Mouse (Mus musculus) liver, adult 2 months (tissue): ENCODE measurements around the gene Syt5. TPM values are rescaled to one million over a fixed set of nuclear protein-coding genes. Genes with fewer than 3 reads are reported as not detected.
A peak's percentile ranks its signal among the peaks of the same experiment; 100 is the strongest.

Source experiments
- DNase-seq: peaks from one replicate; pipeline ENCODE4 v3.0.0-alpha.2; 2011; ENCODE audit warnings: low read depth, low spot score; ENCODE audit errors: extremely low read depth
- H3K27ac ChIP-seq: fragments of 200-500 bp; replicated peaks from 2 replicates; pipeline ENCODE4 v1.5.1; 2012; ENCODE audit warnings: low read depth, mild to moderate bottlenecking, control low read depth, inconsistent platforms, low read length; ENCODE audit not compliant: insufficient read depth
- H3K27me3 ChIP-seq: fragments of 200-500 bp; 2 replicates; pipeline ENCODE4 v1.6.1; 2012; ENCODE audit warnings: mild to moderate bottlenecking, moderate library complexity, low read length, inconsistent platforms; ENCODE audit not compliant: control insufficient read depth, insufficient read depth
- H3K36me3 ChIP-seq: fragments of 200-500 bp; 2 replicates; pipeline ENCODE4 v1.6.1; 2012; ENCODE audit warnings: low read length, inconsistent platforms; ENCODE audit not compliant: control insufficient read depth, insufficient read depth
- H3K4me1 ChIP-seq: fragments of 200-500 bp; 2 replicates; pipeline ENCODE4 v1.6.1; 2011; ENCODE audit warnings: low read length; ENCODE audit not compliant: control insufficient read depth, insufficient read depth
- H3K4me3 ChIP-seq: fragments of 200-500 bp; 2 replicates; pipeline ENCODE4 v1.5.1; 2011; ENCODE audit warnings: low read depth, mild to moderate bottlenecking, control low read depth, low read length, moderate library complexity; ENCODE audit not compliant: insufficient read depth
- H3K79me2 ChIP-seq: fragments of 200-500 bp; 2 replicates; pipeline ENCODE4 v1.6.1; 2012; ENCODE audit warnings: inconsistent platforms, mild to moderate bottlenecking, low read length, moderate library complexity; ENCODE audit not compliant: control insufficient read depth, insufficient read depth
- H3K9ac ChIP-seq: fragments of 200-500 bp; 2 replicates; pipeline ENCODE4 v1.6.1; 2012; ENCODE audit warnings: low read depth, mild to moderate bottlenecking, control low read depth, inconsistent platforms, low read length
- CTCF ChIP-seq: fragments of 200-500 bp; IDR thresholded peaks from 2 replicates; pipeline ENCODE4 v1.5.1; 2011; ENCODE audit warnings: low read depth, low read length, control low read depth
- POLR2A ChIP-seq: fragments of 200-500 bp; IDR thresholded peaks from 2 replicates; pipeline ENCODE4 v1.6.1; 2011; ENCODE audit warnings: low read length, control low read depth; ENCODE audit not compliant: insufficient read depth; ENCODE audit errors: extremely low read depth
- WGBS: fragments of 180-500 bp; shearing (Covaris S2); methylation state at CpG from one replicate; pipeline ENCODE4 v1.1.7; 2018; 5-methylcytosine and 5-hydroxymethylcytosine counted together
- polyA plus RNA-seq: library from polyadenylated mRNA; depleted of rRNA; stranded (reverse); fragments of >200 nt; gene quantifications from 2 replicates; pipeline ENCODE4 v1.2.3, GENCODE M21; 2012
- total RNA-seq: library from RNA; depleted of rRNA; stranded (reverse); fragments of >200 nt; gene quantifications from 2 replicates; pipeline ENCODE4 v1.2.3, GENCODE M21; 2014

Gene Syt5
- total and polyA plus RNA-seq, 2 experiments = not detected

DNA sequence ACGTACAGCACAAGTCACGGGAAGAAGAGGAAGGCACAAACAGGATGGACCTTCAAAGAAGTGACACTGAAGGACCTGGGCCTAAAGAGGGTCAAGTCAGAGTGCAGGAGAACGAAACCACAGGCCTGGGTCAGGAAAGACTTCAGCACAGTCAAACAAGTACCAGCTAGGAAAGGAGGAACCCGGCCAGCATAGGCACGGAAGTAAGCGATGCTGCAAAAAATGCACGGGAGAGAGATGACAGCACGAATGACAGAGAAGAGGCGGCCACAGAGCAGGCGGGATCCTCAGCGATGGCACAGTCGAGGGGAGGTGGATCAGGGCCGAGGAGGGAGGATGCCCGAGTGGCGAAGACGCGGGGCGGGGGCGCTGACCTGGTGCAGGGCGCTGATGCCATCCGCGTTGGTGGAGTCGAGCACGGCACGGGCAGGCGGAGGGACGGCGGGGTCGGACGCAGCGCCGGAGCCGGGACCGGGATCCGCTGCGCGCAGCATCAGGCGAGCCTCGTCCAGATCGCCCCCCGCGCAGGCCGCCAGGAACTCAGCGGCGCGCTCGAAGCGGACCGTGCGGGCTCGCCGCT is 46.4 kb downstream of the Syt5 start:
- H3K9ac ChIP-seq = peak overlapping the region; percentile 91
- H3K79me2 ChIP-seq = peaks cover 32% of the 10 kb centered on the region
- H3K27ac ChIP-seq = peak overlapping the region; percentile 20
- H3K36me3 ChIP-seq = no peaks in the 10 kb centered on the region; the same call in 1 of the 2 replicates
- H3K4me3 ChIP-seq = peak overlapping the region; percentile 97
- peak; percentile 24 for DNase-seq
- no peaks in the 10 kb centered on the region for H3K27me3 ChIP-seq
- WGBS = under 1% methylated on average over 52 of the region's 52 CpGs
- no peak for TF ChIP-seq CTCF
- TF ChIP-seq POLR2A = no peak
- peaks cover 10% of the 10 kb centered on the region for H3K4me1 ChIP-seq

DNA sequence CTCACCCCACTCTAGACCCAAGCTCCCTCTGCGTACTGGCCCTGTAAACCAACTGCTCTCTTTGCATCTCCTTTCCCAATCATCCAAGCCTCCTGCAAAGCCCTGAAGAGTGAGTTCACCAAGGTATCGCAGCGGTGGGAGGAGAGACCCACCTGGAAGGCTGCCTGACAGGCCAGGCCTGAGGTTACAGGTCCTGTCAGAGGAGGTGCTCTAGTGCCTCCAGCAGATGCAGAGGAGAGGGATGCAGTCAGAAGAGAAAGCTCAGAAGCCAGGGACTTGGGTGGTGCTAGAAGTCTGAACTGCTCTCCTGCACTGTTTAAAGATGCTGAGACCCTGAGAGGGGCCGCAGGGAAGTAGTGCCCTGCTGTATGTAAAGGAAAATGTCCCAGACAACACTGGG is 48.3 kb downstream of the Syt5 start:
- TF ChIP-seq POLR2A (no peak), CTCF (no peak)
- H3K79me2 ChIP-seq = peaks cover 32% of the 10 kb centered on the region
- H3K27me3 ChIP-seq = no peaks in the 10 kb centered on the region
- WGBS = 89% methylated on average over 4 of the region's 4 CpGs
- H3K36me3 ChIP-seq = no peaks in the 10 kb centered on the region; the same call in 1 of the 2 replicates
- H3K27ac ChIP-seq = no peak overlapping the region
- no peak for DNase-seq
- 0 out of 2 replicates have a peak overlapping the region, but pooled peaks have one; percentile 1 for H3K9ac ChIP-seq
- peaks cover 10% of the 10 kb centered on the region for H3K4me1 ChIP-seq
- H3K4me3 ChIP-seq = no peak overlapping the region

DNA sequence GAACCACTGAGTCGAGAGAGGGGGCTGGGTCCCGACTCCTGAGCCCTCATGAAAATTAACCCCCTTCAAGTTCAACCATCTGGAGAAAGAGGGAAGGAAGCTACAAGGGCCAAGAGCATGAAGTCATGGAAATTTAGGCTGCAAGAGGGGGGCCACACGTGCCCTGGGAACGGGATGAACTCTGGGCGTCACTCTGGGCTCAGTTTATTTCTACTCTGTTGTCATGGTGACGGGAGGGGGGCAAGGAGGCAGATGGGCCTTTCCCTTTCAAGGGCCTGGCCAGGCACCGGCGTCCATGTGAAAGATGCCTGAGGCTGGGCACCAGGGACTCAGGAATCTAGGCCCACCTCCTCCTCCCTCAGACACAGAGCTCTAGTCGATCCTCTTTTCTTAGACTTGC is 49.1 kb downstream of the Syt5 start:
- H3K36me3 ChIP-seq = no peaks in the 10 kb centered on the region; the same call in 1 of the 2 replicates
- no peak overlapping the region for H3K4me3 ChIP-seq
- H3K27me3 ChIP-seq = no peaks in the 10 kb centered on the region
- DNase-seq = peak; percentile 19
- WGBS = 59% methylated on average over 9 of the region's 9 CpGs
- TF ChIP-seq CTCF (no peak), POLR2A (no peak)
- no peak overlapping the region for H3K9ac ChIP-seq
- H3K4me1 ChIP-seq = peaks cover 10% of the 10 kb centered on the region
- no peak overlapping the region for H3K27ac ChIP-seq
- H3K79me2 ChIP-seq = peaks cover 32% of the 10 kb centered on the region

DNA sequence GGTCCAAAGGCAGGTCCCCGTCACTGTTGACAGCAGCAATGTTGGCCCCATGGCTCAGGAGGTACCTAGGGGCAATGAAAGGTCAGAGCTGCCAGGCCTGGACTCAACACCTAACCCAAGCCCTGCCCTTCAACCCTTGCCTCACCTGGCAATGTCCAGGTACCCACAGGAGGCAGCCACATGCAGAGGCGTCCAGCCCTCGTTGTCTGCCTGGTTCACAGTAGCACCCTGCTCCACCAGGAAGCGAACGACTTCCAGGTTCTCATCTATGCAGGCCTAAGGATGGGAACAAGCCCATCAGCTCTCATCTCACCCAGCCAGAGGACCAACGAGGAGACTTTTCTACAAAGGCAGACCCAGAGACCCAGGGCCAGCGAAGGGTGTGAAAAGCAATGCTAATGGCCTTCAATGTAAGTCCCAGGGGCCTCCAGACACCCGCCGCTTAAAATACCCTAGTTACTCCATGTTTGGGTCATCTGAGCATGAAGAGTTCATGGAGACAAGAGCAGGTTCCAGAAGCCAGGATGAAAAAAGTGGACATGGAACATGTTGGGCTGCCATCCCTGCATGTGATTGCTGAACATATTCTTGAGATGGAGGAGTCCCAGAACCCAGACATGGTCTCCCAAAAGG is 50.0 kb downstream of the Syt5 start:
- TF ChIP-seq POLR2A (no peak), CTCF (no peak)
- Histone ChIP-seq H3K79me2 (peaks cover 32% of the 10 kb centered on the region), H3K27ac (no peak overlapping the region), H3K27me3 (no peaks in the 10 kb centered on the region), H3K36me3 (no peaks in the 10 kb centered on the region; the same call in 1 of the 2 replicates), H3K4me1 (peaks cover 10% of the 10 kb centered on the region), H3K4me3 (no peak overlapping the region), H3K9ac (no peak overlapping the region)
- 75% methylated on average over 9 of the region's 9 CpGs for WGBS
- peak; percentile 44 for DNase-seq

DNA sequence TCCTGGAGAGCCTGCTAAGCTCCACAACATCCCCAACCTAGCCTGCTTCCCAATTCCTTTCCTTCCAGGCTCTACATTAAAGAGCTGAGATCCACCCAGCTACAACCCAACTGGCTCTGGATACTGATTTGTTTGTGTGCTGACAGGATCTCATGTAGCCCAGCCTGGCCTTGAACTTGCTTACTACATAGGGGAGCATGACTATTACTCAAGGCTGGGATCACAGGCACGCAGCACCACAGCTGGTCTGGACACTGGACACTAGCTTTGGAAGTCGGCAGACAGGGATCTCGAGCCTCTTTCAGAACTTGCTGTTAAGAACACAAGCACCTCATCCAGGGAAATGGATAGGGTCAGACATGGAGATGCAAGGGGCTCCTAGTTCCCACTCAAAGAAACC is 50.9 kb downstream of the Syt5 start:
- 84% methylated on average over 3 of the region's 3 CpGs for WGBS

DNA sequence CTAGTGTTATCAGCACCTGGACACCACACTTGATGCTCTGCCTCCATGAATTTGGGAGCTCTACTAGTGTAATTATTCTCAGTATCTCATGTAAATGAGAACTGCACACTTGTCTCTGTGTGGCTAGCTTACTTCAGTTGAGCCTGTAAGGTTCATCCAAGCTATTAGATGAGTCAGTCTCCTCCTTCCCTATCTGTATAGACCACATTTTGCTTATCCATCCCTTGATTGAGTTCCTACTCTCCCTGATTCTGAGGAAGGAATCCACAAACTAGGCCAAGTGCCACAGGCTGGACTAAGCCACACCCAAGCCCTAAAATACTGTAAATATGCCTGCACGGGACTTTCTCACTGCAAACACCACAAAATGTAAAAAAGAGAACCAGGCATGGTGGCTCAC is 53.4 kb downstream of the Syt5 start:
- H3K79me2 ChIP-seq = peaks cover 14% of the 10 kb centered on the region; the same call in 1 of the 2 replicates

More for the DNA sequence above, 50.9 kb downstream of the Syt5 start:
- TF ChIP-seq CTCF (no peak), POLR2A (no peak)
- Histone ChIP-seq H3K36me3 (no peaks in the 10 kb centered on the region; the same call in 1 of the 2 replicates), H3K9ac (no peak overlapping the region), H3K4me3 (no peak overlapping the region), H3K79me2 (peaks cover 32% of the 10 kb centered on the region), H3K27ac (no peak overlapping the region), H3K27me3 (no peaks in the 10 kb centered on the region), H3K4me1 (peaks cover 10% of the 10 kb centered on the region)
- DNase-seq = no peak

More for the DNA sequence above, 53.4 kb downstream of the Syt5 start:
- TF ChIP-seq POLR2A (no peak), CTCF (no peak)
- Histone ChIP-seq H3K4me3 (no peak overlapping the region), H3K27me3 (no peaks in the 10 kb centered on the region), H3K4me1 (peaks cover 4% of the 10 kb centered on the region; the same call in 1 of the 2 replicates), H3K36me3 (peaks cover 4% of the 10 kb centered on the region; the same call in 1 of the 2 replicates), H3K9ac (no peak overlapping the region), H3K27ac (no peak overlapping the region)
- DNase-seq = no peak
- 54% methylated on average over 1 of the region's 1 CpGs for WGBS
